Comparison of ENCODE assay signal across 8 mouse cellular contexts in the genomic region with DNA sequence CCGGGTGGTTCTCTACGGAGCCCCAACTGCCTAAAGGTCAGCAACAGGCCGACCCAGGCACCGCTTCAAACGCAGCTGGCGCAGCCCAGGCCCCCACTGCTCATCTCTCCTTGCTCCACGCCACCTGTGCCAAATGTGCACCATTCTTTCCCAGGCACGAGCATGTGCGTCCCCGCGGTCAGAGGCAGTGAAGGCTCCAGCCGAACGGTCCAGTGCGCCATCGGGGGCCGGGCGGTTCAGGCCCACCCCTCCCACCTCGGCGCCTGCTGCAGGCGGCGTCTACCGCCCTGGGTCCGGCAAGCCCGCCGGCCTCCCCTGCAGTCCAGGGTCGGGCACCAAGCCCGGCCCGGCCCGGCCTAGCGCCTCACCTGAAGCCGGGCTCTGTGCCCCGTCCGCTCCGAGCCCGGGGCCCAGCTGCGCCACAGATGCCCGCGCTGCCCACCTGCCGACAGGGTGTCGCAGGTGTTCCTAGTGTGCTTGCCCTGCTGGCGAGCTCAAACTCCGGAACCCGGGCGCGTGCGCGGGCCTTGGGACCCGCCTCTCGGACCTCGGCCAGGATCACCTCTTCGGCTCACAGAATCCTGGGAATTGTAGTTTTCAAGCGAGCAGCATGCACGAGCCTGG. TPM values are rescaled to one million over a fixed set of nuclear protein-coding genes. Genes with fewer than 3 reads are reported as not detected.
DNase-seq lines count a peak whose midpoint lies in the region; ATAC-seq lines count a peak whose summit lies in the region.
"Had no signal": no experiment of that assay in that cellular context is flagged by ENCODE, and none has a peak within 500 bp of the region (broad histone marks: within the 10 kb centered on the region; RNA-seq: fewer than 3 reads in every experiment).

No protein-coding gene starts in this region.

- intact Hi-C loops in left cerebral cortex, postnatal 14 days (cut with DNase I) = no loop called here

- H3K9me3 ChIP-seq in intestine, embryonic 16.5 days (ENCODE audit: control insufficient read depth, low read length) = no peaks in the 10 kb centered on the region

- peak; percentile 92 for ATAC-seq in intestine, embryonic 16.5 days

- H3K4me1 ChIP-seq in intestine, embryonic 16.5 days (ENCODE audit: control insufficient read depth, insufficient read depth, low read length) = peaks cover 6% of the 10 kb centered on the region; the same call in 1 of the 2 replicates

- H3K4me3 ChIP-seq in intestine, embryonic 16.5 days (ENCODE audit: low read length) = peak overlapping the region; percentile 89

- no peak overlapping the region for H3K27ac ChIP-seq in intestine, embryonic 16.5 days (ENCODE audit: low read length)

- H3K4me2 ChIP-seq in intestine, embryonic 16.5 days (ENCODE audit: low read depth, low read length) = peak overlapping the region; percentile 91

- H3K36me3 ChIP-seq in intestine, embryonic 16.5 days (ENCODE audit: control insufficient read depth, insufficient read depth, low read length) = no peaks in the 10 kb centered on the region

- peak; percentile 90 to 93 for DNase-seq in adrenal gland, postnatal 36 days
- peak; percentile 69 for DNase-seq in embryo, embryonic 11.5 days (ENCODE audit: low read depth, low spot score)
- peak; percentile 68 to 83 for DNase-seq in gastrocnemius, postnatal 4 days (ENCODE audit: low spot score in 2 of 2)
- DNase-seq in left cerebral cortex, postnatal 14 days (ENCODE audit: low spot score in 2 of 2) = peak; percentile 82 to 90
- peak; percentile 78 for DNase-seq in mesoderm, embryonic 11.5 days (ENCODE audit: low read depth, low spot score)
- peak; percentile 69 for DNase-seq in skeletal muscle tissue, adult 2 months (ENCODE audit: low read depth, low spot score)

- H3K9ac ChIP-seq in intestine, embryonic 16.5 days (ENCODE audit: low read depth, low read length) = peak overlapping the region; percentile 83

- under 1% methylated on average over 53 of the region's 53 CpGs for WGBS in intestine, embryonic 16.5 days

- no peaks in the 10 kb centered on the region for H3K27me3 ChIP-seq in intestine, embryonic 16.5 days (replicated peaks; ENCODE audit: control insufficient read depth, insufficient read depth, low read length)

RNA-seq across cellular contexts. Expression of gene Pomgnt2, which starts 1.3 kb away (rescaled TPM):
- total RNA-seq in adrenal gland, postnatal 36 days (2021) = 10 to 100 TPM; 17.0 to 20.7 TPM
- total RNA-seq in gastrocnemius, postnatal 4 days (2021) = 1 to 10 TPM; 7.8 to 8.7 TPM
- 14.4 and 15.9 TPM in 2 replicates for polyA plus RNA-seq in intestine, embryonic 16.5 days (2015; fragmentation: Nextera tagmentation; extraction: Ambion mirVana)
- total RNA-seq in left cerebral cortex, postnatal 14 days (2021) = 10 to 100 TPM; 38.6 to 38.8 TPM
- total RNA-seq: neutrophil, adult 5-6 weeks had no signal

RNA-seq across cellular contexts. Expression of gene Fam198a, which starts 44.8 kb away (rescaled TPM):
- total RNA-seq in adrenal gland, postnatal 36 days (2021) = 1 to 10 TPM; 1.4 to 1.5 TPM
- total RNA-seq in gastrocnemius, postnatal 4 days (2021) = 10 to 100 TPM; 10.6 to 11.4 TPM
- 2.7 and 3.5 TPM in 2 replicates for polyA plus RNA-seq in intestine, embryonic 16.5 days (2015; fragmentation: Nextera tagmentation; extraction: Ambion mirVana)
- total RNA-seq in left cerebral cortex, postnatal 14 days (2021) = 1 to 10 TPM; 3.7 to 4.3 TPM
- total RNA-seq: neutrophil, adult 5-6 weeks had no signal
